Comparison of ENCODE assay signal across 22 mouse cellular contexts in genomic region chr2:171864376-171864965, GRCm38 (mm10).
DNase-seq lines count a peak whose midpoint lies in the region; ATAC-seq and TF ChIP-seq lines count a peak whose summit lies in the region.
"Had no signal": no experiment of that assay in that cellular context is flagged by ENCODE, and none has a peak within 500 bp of the region (broad histone marks: within the 10 kb centered on the region; RNA-seq: fewer than 3 reads in every experiment).

No protein-coding gene starts in this region.

- no peak overlapping the region for H3K4me2 ChIP-seq in forebrain, embryonic 15.5 days (replicated peaks)
- H3K4me2 ChIP-seq in hindbrain, embryonic 13.5 days: no peak overlapping the region
- H3K4me2 ChIP-seq: hindbrain, embryonic 12.5 days; liver, embryonic 11.5 days; midbrain, embryonic 11.5 days; neural tube, embryonic 12.5 days had no signal

- H3K27me3 ChIP-seq in C2C12 (ENCODE audit: control insufficient read depth, insufficient read depth, insufficient read length): no peaks in the 10 kb centered on the region
- no peaks in the 10 kb centered on the region for H3K27me3 ChIP-seq in forebrain, embryonic 15.5 days
- H3K27me3 ChIP-seq in hindbrain, embryonic 13.5 days: no peaks in the 10 kb centered on the region
- H3K27me3 ChIP-seq: hindbrain, embryonic 12.5 days; neural tube, embryonic 12.5 days had no signal

- H3K9me3 ChIP-seq in forebrain, embryonic 15.5 days: no peaks in the 10 kb centered on the region
- H3K9me3 ChIP-seq in hindbrain, embryonic 13.5 days: no peaks in the 10 kb centered on the region
- H3K9me3 ChIP-seq: heart, embryonic 10.5 days; hindbrain, embryonic 12.5 days; neural tube, embryonic 12.5 days had no signal

- DNase-seq in frontal cortex, postnatal 10 days (ENCODE audit: low spot score in 2 of 2): peak; percentile 9 to 23
- DNase-seq in frontal cortex, adult 2 months (ENCODE audit: extremely low spot score in 1 of 2, low spot score in 1 of 2): no peak
- peak; percentile 62 for DNase-seq in R1 (ENCODE audit: low read depth, low spot score)
- DNase-seq in lung, adult 18-20 months: no peak
- no peak for DNase-seq in lung, postnatal 25 days (ENCODE audit: low spot score)
- DNase-seq: cerebellum, adult 9-10 months; heart, postnatal 10 days; kidney, adult 8-10 months; kidney, postnatal 25 days; left cerebral cortex, postnatal 4 days; lung, adult 2 months; thymus, postnatal 14 days had no signal

- H3K79me2 ChIP-seq in C2C12 (ENCODE audit: control insufficient read depth, insufficient read depth): no peaks in the 10 kb centered on the region

- no peak for TF ChIP-seq CTCF in C2C12 (IDR thresholded peaks at IDR 0.05; ENCODE audit: control insufficient read depth, insufficient read depth, insufficient read length)

- peaks cover 4% of the 10 kb centered on the region; the same call in 1 of the 2 replicates for H3K4me1 ChIP-seq in forebrain, embryonic 15.5 days
- H3K4me1 ChIP-seq in hindbrain, embryonic 13.5 days (replicated peaks): no peaks in the 10 kb centered on the region
- H3K4me1 ChIP-seq: heart, embryonic 10.5 days; hindbrain, embryonic 12.5 days; neural tube, embryonic 12.5 days had no signal

- no peaks in the 10 kb centered on the region for H3K79me3 ChIP-seq in C2C12 (ENCODE audit: low read depth)

- ATAC-seq in forebrain, embryonic 15.5 days (replicated peaks): 0 out of 2 replicates have a peak, but pooled peaks have one; percentile 43
- ATAC-seq in hindbrain, embryonic 13.5 days (ENCODE audit: low FRiP score): no peak
- ATAC-seq: inflammation-experienced regulatory T-cells, adult 6 months had no signal

- no peak overlapping the region for H3K9ac ChIP-seq in forebrain, embryonic 15.5 days (replicated peaks)
- no peak overlapping the region for H3K9ac ChIP-seq in hindbrain, embryonic 13.5 days
- H3K9ac ChIP-seq: hindbrain, embryonic 12.5 days; neural tube, embryonic 12.5 days had no signal

- no peak overlapping the region for H3K4me3 ChIP-seq in C2C12 (ENCODE audit: insufficient read depth, poor library complexity, severe bottlenecking)
- H3K4me3 ChIP-seq in forebrain, embryonic 15.5 days: no peak overlapping the region
- H3K4me3 ChIP-seq in hindbrain, embryonic 13.5 days: no peak overlapping the region
- H3K4me3 ChIP-seq: heart, embryonic 10.5 days; hindbrain, embryonic 12.5 days; neural tube, embryonic 12.5 days had no signal

- WGBS in forebrain, embryonic 15.5 days: 73% methylated on average over 8 of the region's 8 CpGs
- WGBS in hindbrain, embryonic 13.5 days: 81% methylated on average over 8 of the region's 8 CpGs

- no peak overlapping the region for H3ac ChIP-seq in C2C12 (ENCODE audit: control insufficient read depth, insufficient read length, low read depth)

- no peaks in the 10 kb centered on the region for H3K36me3 ChIP-seq in C2C12 (ENCODE audit: control insufficient read depth, insufficient read depth)
- H3K36me3 ChIP-seq in forebrain, embryonic 15.5 days: no peaks in the 10 kb centered on the region
- H3K36me3 ChIP-seq in hindbrain, embryonic 13.5 days: no peaks in the 10 kb centered on the region
- H3K36me3 ChIP-seq: heart, embryonic 10.5 days; hindbrain, embryonic 12.5 days; neural tube, embryonic 12.5 days had no signal

- H3K27ac ChIP-seq in forebrain, embryonic 15.5 days (replicated peaks): no peak overlapping the region
- H3K27ac ChIP-seq in hindbrain, embryonic 13.5 days: no peak overlapping the region
- H3K27ac ChIP-seq: heart, embryonic 10.5 days; hindbrain, embryonic 12.5 days; macrophage; neural tube, embryonic 12.5 days had no signal

TF ChIP-seq in C2C12, 6 proteins besides CTCF, POLR2A, EP300 and RAD21:
- TF ChIP-seq MYOD1 (IDR thresholded peaks at IDR 0.05; ENCODE audit: control insufficient read depth, insufficient read length, low read depth): peak; percentile 80
- no peak for TF ChIP-seq USF1 (IDR thresholded peaks at IDR 0.05; ENCODE audit: low read depth)

Comparison
In these comparisons a context has a peak if more than half of its experiments do, and no peak if none do; other contexts are left out.
1. DNase-seq: peak in frontal cortex, postnatal 10 days (2 of 2) and R1 (single experiment); none in frontal cortex, adult 2 months (0 of 2), lung, adult 18-20 months (0 of 2) and lung, postnatal 25 days (single experiment).